Mouse (Mus musculus) lung, postnatal 14 days (tissue): Measurements from ENCODE around the gene Cxcr3.
A peak's percentile ranks its signal among the peaks of the same experiment; 100 is the strongest.

Source experiments
- DNase-seq: peaks from one replicate; pipeline ENCODE4 v3.0.0; 2021

The Cxcr3 gene

GRCm38 (mm10) chrX:101733828-101734319 lies at the start of gene Cxcr3:
Gene Cxcr3, minus strand, starts transcription at chrX:101734269.
- DNase-seq = peak; percentile 28

DNA sequence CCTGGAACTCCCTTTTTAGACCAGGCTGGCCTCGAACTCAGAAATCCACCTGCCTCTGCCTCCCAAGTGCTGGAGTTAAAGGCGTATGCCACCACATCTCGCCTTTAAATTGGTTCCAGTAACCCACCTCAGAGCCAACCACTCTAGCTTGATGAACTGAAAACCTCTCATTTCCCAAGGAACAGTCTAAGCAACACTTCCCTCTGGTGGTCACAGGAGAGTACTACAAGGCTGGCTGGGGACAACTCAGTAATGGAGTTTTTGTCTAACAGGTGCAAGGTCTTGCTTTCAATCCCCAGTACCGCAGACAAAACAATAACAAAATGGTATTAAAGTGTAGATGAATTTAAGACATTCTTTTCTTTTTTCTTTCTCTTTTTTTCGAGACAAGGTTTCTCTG lies 38.0 kb upstream of the Cxcr3 start:
- DNase-seq = peak; percentile 60

DNA sequence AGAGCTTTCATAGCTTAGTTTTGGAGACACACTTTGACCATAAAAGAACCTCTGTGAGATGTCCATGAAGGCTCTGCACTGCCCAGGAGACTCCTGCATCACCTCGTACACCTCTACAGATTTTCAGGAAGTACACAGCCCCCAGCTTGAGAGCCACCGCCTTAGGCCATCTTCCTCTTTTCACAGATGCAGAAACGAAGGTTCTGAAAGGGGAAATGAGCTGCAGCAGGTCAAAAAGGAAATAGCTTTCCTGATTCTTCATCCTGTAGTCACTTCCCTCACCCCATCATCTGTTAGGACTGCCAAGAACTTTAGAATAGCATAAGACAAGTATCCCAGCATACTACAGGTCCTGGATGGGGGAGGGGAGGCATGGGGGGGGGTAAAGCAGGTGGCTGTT lies 36.2 kb upstream of the Cxcr3 start:
- DNase-seq = no peak

GRCm38 (mm10) chrX:101769478-101769877 lies 35.4 kb upstream of the Cxcr3 start:
- no peak for DNase-seq

GRCm38 (mm10) chrX:101767280-101767679 lies 33.2 kb upstream of the Cxcr3 start:
- DNase-seq = no peak

- DNase-seq = no peak
Observed at GRCm38 (mm10) chrX:101765111-101765510, 31.0 kb upstream of the Cxcr3 start.

DNA sequence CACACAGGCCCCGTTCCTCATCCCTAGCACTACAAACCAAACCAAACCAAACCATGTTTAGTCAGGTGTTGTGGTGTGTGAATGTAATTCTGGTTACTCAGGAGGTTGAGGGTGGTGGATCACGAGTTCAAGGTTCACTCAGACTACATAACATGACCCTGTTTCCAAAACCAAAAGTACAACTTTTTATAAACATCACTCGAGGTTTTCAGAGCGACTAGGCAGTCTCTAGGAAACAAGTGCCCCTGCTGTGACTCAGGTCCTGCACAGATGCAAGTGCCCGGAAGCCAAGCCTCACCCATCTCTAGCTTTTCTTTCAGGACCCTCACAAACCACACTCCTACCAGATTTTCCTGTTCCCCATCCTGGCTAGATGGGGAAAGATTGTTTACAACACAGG lies 30.6 kb upstream of the Cxcr3 start:
- no peak for DNase-seq

DNA sequence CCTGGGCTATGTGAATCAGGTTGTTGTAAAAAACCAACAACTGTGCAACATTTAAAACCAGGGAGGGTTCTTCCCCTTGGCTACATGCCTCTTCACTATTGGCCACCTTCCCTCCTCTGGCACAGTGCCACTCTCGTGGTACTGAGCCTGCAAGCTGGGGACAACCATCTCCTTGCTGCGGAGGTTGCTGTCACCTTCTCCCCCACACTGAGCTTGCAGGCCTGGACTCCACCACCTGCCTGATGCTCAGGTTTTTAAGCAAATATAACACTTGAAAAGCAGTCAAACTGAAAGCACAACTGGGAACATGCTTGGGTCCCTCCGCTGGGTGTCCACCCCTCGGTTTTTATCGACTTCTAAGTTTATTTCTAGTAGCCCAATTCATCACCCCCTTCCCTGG lies 20.4 kb upstream of the Cxcr3 start:
- DNase-seq = peak; percentile 24

DNA sequence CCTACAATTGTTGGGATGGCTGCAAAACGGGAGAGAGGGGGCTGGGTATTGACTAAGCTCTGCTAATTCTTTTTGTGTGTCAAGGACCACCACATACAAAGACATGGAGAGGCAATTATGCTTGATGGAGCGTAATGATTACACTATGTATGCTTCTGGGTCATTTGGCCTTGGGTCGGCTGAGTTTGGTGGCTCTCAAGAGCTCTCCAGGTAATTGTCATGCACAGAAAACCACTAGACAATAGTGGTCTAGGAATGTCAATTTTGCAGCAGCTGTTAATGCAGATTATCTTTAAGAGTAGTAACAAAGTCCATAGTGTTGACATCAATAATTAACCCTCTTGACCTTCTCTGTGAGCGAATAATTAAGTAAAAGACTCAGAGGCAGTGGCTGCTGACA lies 16.1 kb upstream of the Cxcr3 start:
- no peak for DNase-seq

DNA sequence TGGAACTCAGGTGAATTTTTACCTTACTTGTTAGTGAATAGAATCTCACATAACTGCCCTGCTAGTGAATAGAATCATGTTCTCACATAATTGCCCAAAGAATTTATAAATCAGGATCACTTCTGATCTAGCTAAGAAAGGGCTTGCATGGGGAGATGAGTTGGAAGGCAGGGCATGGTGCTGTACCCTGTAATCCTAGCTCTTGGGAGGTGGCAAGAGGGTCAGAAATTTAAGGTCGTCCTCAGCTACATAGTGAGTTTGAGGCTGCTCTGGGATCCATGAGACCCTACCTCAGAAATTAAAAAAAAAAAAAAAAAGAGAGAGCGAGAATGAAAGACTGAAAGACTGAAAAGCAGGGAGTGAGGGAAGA lies 7.0 kb upstream of the Cxcr3 start:
- no peak for DNase-seq

GRCm38 (mm10) chrX:101740335-101741063 lies 6.4 kb upstream of the Cxcr3 start:
- DNase-seq = no peak

DNA sequence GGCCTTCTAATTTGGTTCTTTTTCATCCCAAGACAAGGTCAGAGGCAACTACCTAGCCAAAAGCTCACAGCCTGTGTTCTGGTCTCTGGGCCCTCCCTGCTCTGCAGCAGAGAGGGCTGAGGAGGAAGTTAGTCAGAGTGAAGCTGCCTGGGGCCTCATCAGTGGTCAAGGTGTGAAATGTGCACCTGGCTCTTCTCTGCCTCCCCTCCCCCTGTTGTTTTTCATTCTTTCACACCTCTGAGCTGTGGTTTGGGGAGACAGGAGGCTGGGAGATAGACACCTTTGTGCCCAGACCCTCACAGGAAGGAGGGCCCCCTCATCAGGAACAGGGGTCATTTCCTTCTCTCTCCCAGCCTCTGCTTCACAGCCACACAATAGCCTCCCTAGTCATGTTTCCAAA lies 3.1 kb upstream of the Cxcr3 start:
- no peak for DNase-seq

- no peak for DNase-seq
Observed at GRCm38 (mm10) chrX:101734981-101735380, 912 bp upstream of the Cxcr3 start.

DNA sequence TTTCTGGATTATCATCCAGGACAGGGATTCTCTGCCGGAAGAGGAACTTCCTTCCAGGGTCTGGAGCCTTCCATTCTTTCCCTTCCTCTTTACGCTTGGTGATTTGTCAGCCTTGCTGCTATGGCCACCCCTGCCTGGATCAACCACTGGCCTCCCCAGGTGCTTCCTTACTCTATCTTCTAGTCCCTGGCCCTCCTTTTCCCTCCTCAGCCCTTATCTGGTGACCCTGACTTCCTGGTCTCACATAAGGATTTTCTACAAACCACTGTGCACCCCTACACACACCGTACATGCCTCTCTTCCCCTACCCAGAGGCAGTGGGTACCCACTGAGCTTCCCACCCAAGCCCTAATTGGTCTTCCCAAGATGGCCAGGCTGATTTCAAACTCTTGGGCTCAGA lies 781 bp downstream of the Cxcr3 start:
- DNase-seq = no peak

DNA sequence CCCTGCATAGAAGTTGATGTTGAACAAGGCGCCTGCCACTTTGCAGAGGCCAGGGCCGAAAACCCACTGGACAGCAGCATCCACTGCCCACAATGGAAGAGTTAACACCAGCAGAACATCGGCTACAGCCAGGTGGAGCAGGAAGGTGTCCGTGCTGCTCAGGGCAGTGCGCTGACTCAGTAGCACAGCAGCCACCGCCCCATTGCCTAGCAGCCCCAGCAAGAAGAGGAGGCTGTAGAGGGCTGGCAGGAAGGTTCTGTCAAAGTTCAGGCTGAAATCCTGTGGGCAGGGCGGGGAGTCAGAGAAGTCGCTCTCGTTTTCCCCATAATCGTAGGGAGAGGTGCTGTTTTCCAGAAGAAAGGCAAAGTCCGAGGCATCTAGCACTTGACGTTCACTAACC lies 1.4 kb downstream of the Cxcr3 start:
- DNase-seq = no peak

- DNase-seq = no peak
Observed at GRCm38 (mm10) chrX:101730010-101730409, 4.1 kb downstream of the Cxcr3 start.

- DNase-seq = no peak
Observed at GRCm38 (mm10) chrX:101720401-101720800, 13.7 kb downstream of the Cxcr3 start.

DNA sequence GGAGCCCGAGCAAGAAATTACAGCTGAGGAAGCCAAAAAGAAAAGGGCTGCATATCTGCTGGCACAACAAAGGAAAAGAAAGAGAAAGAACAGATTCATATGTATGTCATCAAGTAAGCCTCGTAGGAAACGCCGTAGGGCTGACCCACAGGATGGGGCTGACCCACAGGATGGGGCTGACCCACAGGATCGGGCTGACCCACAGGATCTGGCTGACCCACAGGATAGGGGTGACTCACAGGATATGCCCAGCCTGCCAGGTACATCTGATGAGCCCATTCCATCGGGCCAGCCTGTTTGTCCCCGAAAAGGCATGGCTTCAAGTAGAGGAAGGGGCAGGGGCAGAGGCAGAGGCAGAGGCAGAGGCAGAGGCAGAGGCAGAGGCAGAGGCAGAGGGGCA lies 29.0 kb downstream of the Cxcr3 start:
- no peak for DNase-seq

DNA sequence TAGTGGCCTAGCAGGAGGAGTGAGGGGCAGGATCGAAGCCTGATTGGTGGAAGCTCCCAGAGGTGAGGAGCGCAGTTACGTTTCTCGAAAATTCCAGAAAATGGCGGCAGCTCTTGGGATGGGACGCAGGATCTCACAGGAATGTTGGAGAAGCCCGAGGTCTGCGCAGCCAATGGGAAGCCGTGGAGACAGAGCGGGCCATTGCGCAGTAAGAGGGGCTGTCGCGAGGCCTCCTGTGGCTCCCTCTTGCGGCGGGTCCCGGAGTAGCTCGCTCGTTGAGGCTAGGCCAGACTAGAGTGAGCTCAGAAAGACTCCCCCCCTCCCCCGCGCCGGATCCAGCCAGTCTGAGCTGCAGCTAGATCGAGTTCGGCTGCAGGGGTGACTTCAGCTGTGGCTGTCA lies 35.8 kb downstream of the Cxcr3 start:
- no peak for DNase-seq

DNA sequence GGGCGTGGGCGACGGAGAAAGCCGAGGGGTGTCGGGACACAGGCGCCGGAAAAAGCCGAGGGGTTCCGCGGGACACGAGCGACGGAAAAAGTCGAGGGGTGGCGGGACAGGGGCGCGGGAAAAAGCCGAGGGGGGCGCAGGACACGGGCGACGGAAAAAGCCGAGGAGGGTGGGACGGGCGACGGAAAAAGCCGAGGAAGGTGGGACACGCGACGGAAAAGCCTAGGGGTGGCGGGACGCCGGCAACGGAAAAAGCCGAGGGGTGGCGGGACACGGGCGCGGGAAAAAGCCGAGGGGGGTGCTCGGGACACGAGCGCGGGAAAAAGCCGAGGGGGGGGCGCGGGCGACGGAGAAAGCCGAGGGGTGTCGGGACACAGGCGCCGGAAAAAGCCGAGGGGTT lies 36.5 kb downstream of the Cxcr3 start:
- DNase-seq = no peak

DNA sequence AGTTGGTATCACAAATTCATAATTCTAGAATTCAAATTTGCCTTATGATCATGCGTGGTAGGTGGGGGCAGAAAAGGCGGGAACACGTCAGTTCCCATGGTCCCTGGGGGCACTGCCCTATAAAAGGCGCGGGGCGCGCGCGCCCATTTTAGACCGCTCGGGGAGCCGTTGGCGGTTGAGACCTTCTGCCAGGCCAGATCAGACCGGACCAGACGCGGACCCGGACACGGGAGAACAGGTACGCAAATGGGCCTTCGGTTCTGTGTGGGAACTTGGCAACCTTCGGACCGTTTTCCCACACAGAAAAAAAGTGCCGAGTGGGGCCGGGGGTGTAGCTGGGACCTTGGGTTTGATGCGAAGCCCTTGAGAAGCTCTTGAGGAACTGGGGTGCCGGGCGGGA lies 38.4 kb downstream of the Cxcr3 start:
- DNase-seq = no peak
